Mouse (Mus musculus) MEL (cell line): Measurements from ENCODE around the gene Pard3b. TPM values are rescaled to one million over a fixed set of nuclear protein-coding genes. Genes with fewer than 3 reads are reported as not detected.

Source experiments
- DNase-seq: peaks from one replicate; pipeline ENCODE4 v3.0.0; 2011; ENCODE audit warnings: low read depth, low spot score
- H3K27ac ChIP-seq: 2 replicates; pipeline ENCODE4 v1.5.1; 2012; ENCODE audit warnings: low read depth, mild to moderate bottlenecking, control low read depth, low read length, moderate library complexity; ENCODE audit not compliant: control insufficient read depth
- H3K27me3 ChIP-seq, 2 experiments: fragments of 150-350 bp in 1 of 2; sonication (generic) in 1 of 2; 2 replicates each; pipeline ENCODE4 v1.6.1; 2012; ENCODE audit warnings: low read length in 2 of 2, mild to moderate bottlenecking in 2 of 2, improper control_type of control experiment in 1 of 2, moderate library complexity in 1 of 2; ENCODE audit not compliant: insufficient read depth in 2 of 2, control insufficient read depth in 1 of 2
- H3K36me3 ChIP-seq, 2 experiments: 2 replicates each; pipeline ENCODE4 v1.6.1; 2012 to 2014; ENCODE audit warnings: low read length in 2 of 2, improper control_type of control experiment in 1 of 2, inconsistent platforms in 1 of 2, mild to moderate bottlenecking in 1 of 2; ENCODE audit not compliant: insufficient read depth in 2 of 2, control insufficient read depth in 1 of 2
- H3K4me1 ChIP-seq, 2 experiments: fragments of 150-350 bp in 1 of 2; sonication (generic) in 1 of 2; 2 replicates each; pipeline ENCODE4 v1.6.1; 2012; ENCODE audit warnings: low read length in 2 of 2, improper control_type of control experiment in 1 of 2, mild to moderate bottlenecking in 1 of 2; ENCODE audit not compliant: insufficient read depth in 2 of 2, control insufficient read depth in 1 of 2
- H3K4me3 ChIP-seq, 2 experiments: fragments of 150-350 bp in 1 of 2; sonication (generic) in 1 of 2; 2 replicates each; pipeline ENCODE4 v1.5.1; 2012; ENCODE audit warnings: low read depth in 2 of 2, low read length in 2 of 2, mild to moderate bottlenecking in 2 of 2, moderate library complexity in 2 of 2, control low read depth in 1 of 2, improper control_type of control experiment in 1 of 2; ENCODE audit not compliant: control insufficient read depth in 1 of 2, insufficient read depth in 1 of 2
- H3K79me2 ChIP-seq: 2 replicates; pipeline ENCODE4 v1.6.1; 2012; ENCODE audit warnings: mild to moderate bottlenecking, low read length, moderate library complexity; ENCODE audit not compliant: control insufficient read depth, poor library complexity, insufficient read depth
- H3K9ac ChIP-seq: 2 replicates; pipeline ENCODE4 v1.6.1; 2012; ENCODE audit warnings: low read depth, mild to moderate bottlenecking, control low read depth, low read length, moderate library complexity; ENCODE audit not compliant: control insufficient read depth, poor library complexity, severe bottlenecking
- H3K9me3 ChIP-seq: fragments of 150-350 bp; sonication (generic); replicated peaks from 2 replicates; pipeline ENCODE4 v1.6.1; 2012; ENCODE audit warnings: mild to moderate bottlenecking, low read length, improper control_type of control experiment, moderate library complexity; ENCODE audit not compliant: insufficient read depth
- CHD1 ChIP-seq: IDR thresholded peaks from 2 replicates; pipeline ENCODE4 v1.6.1; 2012; ENCODE audit warnings: low read depth, mild to moderate bottlenecking, inconsistent platforms, low read length, improper control_type of control experiment
- ETS1 ChIP-seq: IDR thresholded peaks from 2 replicates; pipeline ENCODE4 v1.6.1; 2012; ENCODE audit warnings: low read depth, mild to moderate bottlenecking, inconsistent platforms, low read length, improper control_type of control experiment, moderate library complexity
- GABPA ChIP-seq: IDR thresholded peaks from 2 replicates; pipeline ENCODE4 v1.6.1; 2012; ENCODE audit warnings: low read depth, mild to moderate bottlenecking, inconsistent platforms, low read length, improper control_type of control experiment, moderate library complexity
- KAT2A ChIP-seq: conservative IDR thresholded peaks from 2 replicates; pipeline ENCODE4 v1.6.1; 2012; ENCODE audit warnings: low read depth, low read length, improper control_type of control experiment, inconsistent platforms
- MEF2A ChIP-seq: IDR thresholded peaks from 2 replicates; pipeline ENCODE4 v1.6.1; 2014; ENCODE audit warnings: low read depth, mild to moderate bottlenecking, inconsistent platforms, low read length, improper control_type of control experiment; ENCODE audit not compliant: poor library complexity, insufficient replicate concordance, severe bottlenecking; ENCODE audit errors: extremely low read depth
- MYB ChIP-seq: IDR thresholded peaks from 2 replicates; pipeline ENCODE4 v1.6.1; 2011; ENCODE audit warnings: mild to moderate bottlenecking, low read depth, low read length, improper control_type of control experiment
- MYC ChIP-seq: IDR thresholded peaks from 2 replicates; pipeline ENCODE4 v1.6.1; 2011; ENCODE audit warnings: low read depth, mild to moderate bottlenecking, low read length, improper control_type of control experiment, moderate library complexity
- NELFE ChIP-seq: IDR thresholded peaks from 2 replicates; pipeline ENCODE4 v1.6.1; 2011; ENCODE audit warnings: low read depth, low read length, improper control_type of control experiment
- TAL1 ChIP-seq: IDR thresholded peaks from 2 replicates; pipeline ENCODE4 v1.6.1; 2012; ENCODE audit warnings: mild to moderate bottlenecking, inconsistent platforms, low read length, moderate library complexity, mixed read lengths
- TBP ChIP-seq: IDR thresholded peaks from 2 replicates; pipeline ENCODE4 v1.8.0; 2011; ENCODE audit warnings: low read depth, low read length, improper control_type of control experiment
- USF1 ChIP-seq: IDR thresholded peaks from 2 replicates; pipeline ENCODE4 v1.6.1; 2014; ENCODE audit warnings: low read depth, mild to moderate bottlenecking, inconsistent platforms, low read length, improper control_type of control experiment, moderate library complexity
- USF2 ChIP-seq, 2 experiments: IDR thresholded peaks; 2 replicates each; pipeline ENCODE4 v1.6.1; 2011 to 2012; ENCODE audit warnings: improper control_type of control experiment in 2 of 2, low read length in 2 of 2, borderline replicate concordance in 1 of 2, inconsistent platforms in 1 of 2, low read depth in 1 of 2, mild to moderate bottlenecking in 1 of 2; ENCODE audit not compliant: insufficient read depth in 1 of 2
- ZKSCAN1 ChIP-seq: IDR thresholded peaks from 2 replicates; pipeline ENCODE4 v1.6.1; 2012; ENCODE audit warnings: low read depth, mild to moderate bottlenecking, inconsistent platforms, low read length, improper control_type of control experiment, moderate library complexity
- ZMIZ1 ChIP-seq: IDR thresholded peaks from 2 replicates; pipeline ENCODE4 v1.6.1; 2012; ENCODE audit warnings: low read depth, mild to moderate bottlenecking, inconsistent platforms, low read length, improper control_type of control experiment, moderate library complexity
- polyA plus RNA-seq, 2 experiments: library from polyadenylated mRNA; stranded (reverse) in 1 of 2; unstranded in 1 of 2; fragments of >175 nt in 1 of 2; fragments of >200 nt in 1 of 2; gene quantifications; 2 replicates each; pipeline versions ENCODE4 v1.2.1 to v1.2.4; 2012; ENCODE audit warnings: low replicate concordance in 2 of 2, low read depth in 1 of 2; ENCODE audit not compliant: insufficient read length in 2 of 2, insufficient read depth in 1 of 2, missing spikeins in 1 of 2
- total RNA-seq: library from RNA; depleted of rRNA; stranded (reverse); fragments of 300-350 nt; gene quantifications from 2 replicates; pipeline ENCODE4 v1.2.3, GENCODE M21; 2012

Pard3b gene
- total and polyA plus RNA-seq, 3 experiments: not detected

GRCm38 (mm10) chr1:61685921-61686320 lies 47.3 kb downstream of the Pard3b start:
- H3K27me3 ChIP-seq: no peaks in the 10 kb centered on the region
- no peak overlapping the region for H3K9ac ChIP-seq
- TF ChIP-seq GABPA (no peak), ETS1 (no peak), MYB (no peak)
- no peaks in the 10 kb centered on the region for H3K79me2 ChIP-seq
- no peak overlapping the region for H3K27ac ChIP-seq
- no peak overlapping the region for H3K4me3 ChIP-seq
- H3K9me3 ChIP-seq: no peaks in the 10 kb centered on the region
- no peak for DNase-seq
- H3K4me1 ChIP-seq: no peaks in the 10 kb centered on the region
- no peaks in the 10 kb centered on the region for H3K36me3 ChIP-seq

GRCm38 (mm10) chr1:61688301-61688700 lies 49.7 kb downstream of the Pard3b start:
- no peaks in the 10 kb centered on the region for H3K4me1 ChIP-seq
- H3K9me3 ChIP-seq: no peaks in the 10 kb centered on the region
- no peak overlapping the region for H3K4me3 ChIP-seq
- H3K36me3 ChIP-seq: no peaks in the 10 kb centered on the region
- no peak for DNase-seq
- no peaks in the 10 kb centered on the region for H3K79me2 ChIP-seq
- H3K27ac ChIP-seq: no peak overlapping the region
- no peak for TF ChIP-seq NELFE
- TF ChIP-seq USF1: no peak
- TF ChIP-seq ZKSCAN1: no peak
- no peak for TF ChIP-seq KAT2A
- no peak for TF ChIP-seq MEF2A
- no peak for TF ChIP-seq TBP
- TF ChIP-seq USF2 (IDR thresholded peaks at IDR 0.05; ENCODE audit: borderline replicate concordance in 1 of 2, insufficient read depth in 1 of 2, low read depth in 1 of 2, low read length in 2 of 2): no peak
- TF ChIP-seq MYC: no peak
- TF ChIP-seq CHD1: no peak
- TF ChIP-seq TAL1: no peak
- TF ChIP-seq GABPA: no peak
- TF ChIP-seq ZMIZ1: no peak
- H3K27me3 ChIP-seq: no peaks in the 10 kb centered on the region
- no peak overlapping the region for H3K9ac ChIP-seq
